Mouse (Mus musculus): Measurements from ENCODE around the gene Bptf. TPM values are rescaled to one million over a fixed set of nuclear protein-coding genes. Genes with fewer than 3 reads are reported as not detected.
"Not testable (repeated sequence)": the region's sequence is repeated elsewhere in the genome, so short reads cannot be mapped to it uniquely, and the experiment has no call there.

Gene Bptf
- total and polyA plus RNA-seq, 3 experiments = 22.1 to 63.9 (median 28.0) TPM

GRCm38 (mm10) chr11:106994246-106995085 is 137.5 kb downstream of the Bptf start:
- TF ChIP-seq IRF4 (IDR thresholded peaks at IDR 0.05; ENCODE audit: low read depth, low read length) (no peak), EP300 (IDR thresholded peaks at IDR 0.05; ENCODE audit: low read length) (0 out of 2 replicates have a peak, but pooled peaks have one; percentile 26), ETS1 (conservative IDR thresholded peaks at IDR 0.05; ENCODE audit: low read depth, low read length) (peak; percentile 16; the same call in 1 of the 2 replicates), ZMIZ1 (IDR thresholded peaks at IDR 0.05; ENCODE audit: low read depth, low read length) (0 out of 2 replicates have a peak, but pooled peaks have one; percentile 21), POLR2A (IDR thresholded peaks at IDR 0.05; ENCODE audit: low read depth, low read length) (peak; percentile 52), MAZ (IDR thresholded peaks at IDR 0.05; ENCODE audit: low read depth, low read length) (no peak), SIN3A (IDR thresholded peaks at IDR 0.05; ENCODE audit: low read length) (peak; percentile 68; the same call in 1 of the 2 replicates)
- peak; percentile 69 for DNase-seq (ENCODE audit: extremely low read depth)
- in situ Hi-C loops (cut with MboI; ENCODE audit: low pct_ligation_motif_present, low pct_unique_long_range_greater_than_20kb, low sequenced_read_pairs) (no loop called here), dilution Hi-C loops (cut with MboI; ENCODE audit: extremely low pct_ligation_motif_present, extremely low pct_unique_long_range_greater_than_20kb, low sequenced_read_pairs) (no loop called here)
- H3K27me3 ChIP-seq (replicated peaks) = no peaks in the 10 kb centered on the region
- no peak overlapping the region for H3K4me2 ChIP-seq (ENCODE audit: insufficient read depth, low read depth, poor library complexity, severe bottlenecking)
- H3K4me3 ChIP-seq (replicated peaks in 1 of 3; ENCODE audit: low read depth in 2 of 3, low read length in 2 of 3, poor library complexity in 1 of 3) = no peak overlapping the region
- no peak overlapping the region for H3K9ac ChIP-seq (ENCODE audit: insufficient read depth, low read depth)
- peaks cover 65 to 73% of the 10 kb centered on the region in 2 experiments for H3K36me3 ChIP-seq (replicated peaks in 1 of 2; ENCODE audit: control insufficient read depth in 1 of 2, insufficient read depth in 1 of 2, low read length in 1 of 2)
- H3K79me2 ChIP-seq (replicated peaks; ENCODE audit: control insufficient read depth, extremely low read depth, insufficient read depth, poor library complexity, severe bottlenecking) = peaks cover 69% of the 10 kb centered on the region
- H3K9me3 ChIP-seq (replicated peaks; ENCODE audit: low read length) = no peaks in the 10 kb centered on the region
- H3K27ac ChIP-seq (ENCODE audit: insufficient read depth, low read depth) = peak overlapping the region; percentile 43
- peaks cover 11 to 45% of the 10 kb centered on the region in 2 experiments for H3K4me1 ChIP-seq (ENCODE audit: control insufficient read depth in 1 of 2, insufficient read depth in 2 of 2)

GRCm38 (mm10) chr11:106987384-106987783 is 144.5 kb downstream of the Bptf start:
- H3K27ac ChIP-seq (ENCODE audit: insufficient read depth, low read depth) = no peak overlapping the region

GRCm38 (mm10) chr11:106985979-106986604 is 145.8 kb downstream of the Bptf start:
- H3K27me3 ChIP-seq (replicated peaks); in situ Hi-C loops (cut with MboI; ENCODE audit: low pct_ligation_motif_present, low pct_unique_long_range_greater_than_20kb, low sequenced_read_pairs); H3K4me3 ChIP-seq (replicated peaks in 1 of 3; ENCODE audit: low read depth in 2 of 3, low read length in 2 of 3, poor library complexity in 1 of 3); H3K79me2 ChIP-seq (replicated peaks; ENCODE audit: control insufficient read depth, extremely low read depth, insufficient read depth, poor library complexity, severe bottlenecking); dilution Hi-C loops (cut with MboI; ENCODE audit: extremely low pct_ligation_motif_present, extremely low pct_unique_long_range_greater_than_20kb, low sequenced_read_pairs); H3K4me2 ChIP-seq (ENCODE audit: insufficient read depth, low read depth, poor library complexity, severe bottlenecking); DNase-seq (ENCODE audit: extremely low read depth); H3K27ac ChIP-seq (ENCODE audit: insufficient read depth, low read depth); H3K9me3 ChIP-seq (replicated peaks; ENCODE audit: low read length); H3K9ac ChIP-seq (ENCODE audit: insufficient read depth, low read depth): not testable (repeated sequence)
- peaks cover 2 to 22% of the 10 kb centered on the region in 2 experiments; a peak in 3 of 4 replicates for H3K4me1 ChIP-seq (ENCODE audit: control insufficient read depth in 1 of 2, insufficient read depth in 2 of 2)
- H3K36me3 ChIP-seq (replicated peaks in 1 of 2; ENCODE audit: control insufficient read depth in 1 of 2, insufficient read depth in 1 of 2, low read length in 1 of 2) = peaks cover 54 to 74% of the 10 kb centered on the region in 2 experiments

More at GRCm38 (mm10) chr11:106987384-106987783, 144.5 kb downstream of the Bptf start:
- dilution Hi-C loops (cut with MboI; ENCODE audit: extremely low pct_ligation_motif_present, extremely low pct_unique_long_range_greater_than_20kb, low sequenced_read_pairs) = no loop called here
- Histone ChIP-seq H3K4me2 (ENCODE audit: insufficient read depth, low read depth, poor library complexity, severe bottlenecking) (no peak overlapping the region), H3K4me3 (replicated peaks in 1 of 3; ENCODE audit: low read depth in 2 of 3, low read length in 2 of 3, poor library complexity in 1 of 3) (no peak overlapping the region), H3K4me1 (ENCODE audit: control insufficient read depth in 1 of 2, insufficient read depth in 2 of 2) (peaks cover 0 to 11% of the 10 kb centered on the region in 2 experiments; a peak in 2 of 4 replicates), H3K27me3 (replicated peaks) (no peaks in the 10 kb centered on the region), H3K9ac (ENCODE audit: insufficient read depth, low read depth) (no peak overlapping the region), H3K9me3 (replicated peaks; ENCODE audit: low read length) (no peaks in the 10 kb centered on the region), H3K36me3 (replicated peaks in 1 of 2; ENCODE audit: control insufficient read depth in 1 of 2, insufficient read depth in 1 of 2, low read length in 1 of 2) (peaks cover 65 to 84% of the 10 kb centered on the region in 2 experiments), H3K79me2 (replicated peaks; ENCODE audit: control insufficient read depth, extremely low read depth, insufficient read depth, poor library complexity, severe bottlenecking) (peaks cover 12% of the 10 kb centered on the region)
- no peak for DNase-seq (ENCODE audit: extremely low read depth)
- in situ Hi-C loops (cut with MboI; ENCODE audit: low pct_ligation_motif_present, low pct_unique_long_range_greater_than_20kb, low sequenced_read_pairs) = no loop called here
- TF ChIP-seq NELFE (IDR thresholded peaks at IDR 0.05; ENCODE audit: low read depth, low read length) = 0 out of 2 replicates have a peak, but pooled peaks have one; percentile 19
- no peak for TF ChIP-seq MYC (IDR thresholded peaks at IDR 0.05; ENCODE audit: low read depth, low read length)
- TF ChIP-seq IRF4 (IDR thresholded peaks at IDR 0.05; ENCODE audit: low read depth, low read length) = no peak
- no peak for TF ChIP-seq JUN (IDR thresholded peaks at IDR 0.05; ENCODE audit: insufficient read depth, low read depth, low read length)
- peak; percentile 87; the same call in 1 of the 2 replicates for TF ChIP-seq POLR2AphosphoS2 (IDR thresholded peaks at IDR 0.05; ENCODE audit: low read depth, low read length)

Measured in CH12.LX (cell line).